ENCODE assay signal across 8 mouse cellular contexts in genomic region chr3:152192238-152192931, GRCm38 (mm10). TPM values are rescaled to one million over a fixed set of nuclear protein-coding genes. Genes with fewer than 3 reads are reported as not detected.
DNase-seq lines count a peak whose midpoint lies in the region; ATAC-seq and TF ChIP-seq lines count a peak whose summit lies in the region.

No protein-coding gene starts in this region.

- no peaks in the 10 kb centered on the region for H3K36me3 ChIP-seq in kidney, adult 2 months (ENCODE audit: control insufficient read depth, insufficient read depth, low read length)
- H3K36me3 ChIP-seq in embryonic facial prominence, embryonic 11.5 days (replicated peaks; ENCODE audit: control insufficient read depth, insufficient read depth, low read depth, low read length) = no peaks in the 10 kb centered on the region
- no peaks in the 10 kb centered on the region for H3K36me3 ChIP-seq in hindbrain, embryonic 12.5 days
- 0 out of 2 replicates have a peak, but pooled peaks cover 2% of the 10 kb centered on the region for H3K36me3 ChIP-seq in liver, embryonic 16.5 days (ENCODE audit: control insufficient read depth, insufficient read depth)
- H3K36me3 ChIP-seq in small intestine, adult 2 months (ENCODE audit: control insufficient read depth, insufficient read depth, low read length) = no peaks in the 10 kb centered on the region

- peak overlapping the region; percentile 37 for H3K4me3 ChIP-seq in kidney, adult 2 months (ENCODE audit: insufficient read depth, low read depth, low read length)
- peak overlapping the region; percentile 34 for H3K4me3 ChIP-seq in embryonic facial prominence, embryonic 11.5 days (ENCODE audit: low read depth, low read length)
- H3K4me3 ChIP-seq in hindbrain, embryonic 12.5 days = peak overlapping the region; percentile 29
- peak overlapping the region; percentile 73 for H3K4me3 ChIP-seq in liver, embryonic 16.5 days (ENCODE audit: low read depth, low read length)
- H3K4me3 ChIP-seq in small intestine, adult 2 months (ENCODE audit: low read depth, low read length) = no peak overlapping the region; the same call in 1 of the 2 replicates

- peak overlapping the region; percentile 42; the same call in 1 of the 2 replicates for H3K9ac ChIP-seq in embryonic facial prominence, embryonic 11.5 days (replicated peaks; ENCODE audit: low read length)
- 0 out of 2 replicates have a peak overlapping the region, but pooled peaks have one; percentile 18 for H3K9ac ChIP-seq in hindbrain, embryonic 12.5 days
- H3K9ac ChIP-seq in liver, embryonic 16.5 days (ENCODE audit: low read depth, low read length) = peak overlapping the region; percentile 74

- ATAC-seq in embryonic facial prominence, embryonic 11.5 days (replicated peaks; ENCODE audit: insufficient number of reproducible peaks, low FRiP score, low TSS enrichment, low read depth) = no peak
- no peak for ATAC-seq in hindbrain, embryonic 12.5 days (ENCODE audit: low FRiP score)
- no peak for ATAC-seq in liver, embryonic 16.5 days (ENCODE audit: low read depth)

- WGBS in kidney, adult 2 months = under 1% methylated on average over 11 of the region's 11 CpGs
- WGBS in embryonic facial prominence, embryonic 11.5 days = 43% methylated on average over 9 of the region's 11 CpGs
- WGBS in hindbrain, embryonic 12.5 days = 54% methylated on average over 11 of the region's 11 CpGs
- WGBS in liver, embryonic 16.5 days (ENCODE audit: insufficient replicate concordance) = 5% methylated on average over 11 of the region's 11 CpGs
- 2% methylated on average over 11 of the region's 11 CpGs for WGBS in small intestine, adult 2 months

- H3K4me1 ChIP-seq in kidney, adult 2 months (ENCODE audit: control insufficient read depth, insufficient read depth, low read length) = peaks cover 14% of the 10 kb centered on the region
- H3K4me1 ChIP-seq in embryonic facial prominence, embryonic 11.5 days (ENCODE audit: control insufficient read depth, insufficient read depth, low read length) = no peaks in the 10 kb centered on the region
- peaks cover 12% of the 10 kb centered on the region for H3K4me1 ChIP-seq in hindbrain, embryonic 12.5 days
- H3K4me1 ChIP-seq in liver, embryonic 16.5 days (ENCODE audit: control insufficient read depth, low read depth, low read length) = peaks cover 17% of the 10 kb centered on the region
- H3K4me1 ChIP-seq in small intestine, adult 2 months (ENCODE audit: control insufficient read depth, insufficient read depth, insufficient read length, low read length) = no peaks in the 10 kb centered on the region; the same call in 1 of the 2 replicates

- H3K9me3 ChIP-seq in embryonic facial prominence, embryonic 11.5 days (replicated peaks; ENCODE audit: control insufficient read depth, low read length) = no peaks in the 10 kb centered on the region
- no peaks in the 10 kb centered on the region for H3K9me3 ChIP-seq in hindbrain, embryonic 12.5 days (replicated peaks)
- H3K9me3 ChIP-seq in liver, embryonic 16.5 days (replicated peaks; ENCODE audit: control insufficient read depth, low read length) = no peaks in the 10 kb centered on the region

- DNase-seq in kidney, adult 2 months = peak; percentile 90
- no peak for DNase-seq in kidney, postnatal 25 days
- DNase-seq in embryonic facial prominence, embryonic 11.5 days (ENCODE audit: low spot score) = peak; percentile 62
- no peak for DNase-seq in thymus, postnatal 14 days
- DNase-seq in urinary bladder, postnatal 14 days (ENCODE audit: low spot score) = no peak

- peak overlapping the region; percentile 52 for H3K4me2 ChIP-seq in embryonic facial prominence, embryonic 11.5 days (ENCODE audit: low read depth, low read length)
- H3K4me2 ChIP-seq in hindbrain, embryonic 12.5 days (replicated peaks) = peak overlapping the region; percentile 51
- H3K4me2 ChIP-seq in liver, embryonic 16.5 days (ENCODE audit: low read depth, low read length) = peak overlapping the region; percentile 54

- H3K27ac ChIP-seq in kidney, adult 2 months (ENCODE audit: insufficient read depth, low read depth, low read length) = peak overlapping the region; percentile 93
- no peak overlapping the region for H3K27ac ChIP-seq in embryonic facial prominence, embryonic 11.5 days (replicated peaks; ENCODE audit: low read depth, low read length)
- H3K27ac ChIP-seq in hindbrain, embryonic 12.5 days = 0 out of 2 replicates have a peak overlapping the region, but pooled peaks have one; percentile 17
- peak overlapping the region; percentile 74 for H3K27ac ChIP-seq in liver, embryonic 16.5 days (ENCODE audit: low read length)
- H3K27ac ChIP-seq in small intestine, adult 2 months (ENCODE audit: insufficient read depth, low read depth, low read length) = peak overlapping the region; percentile 54

- no peak for TF ChIP-seq CTCF in kidney, adult 2 months (conservative IDR thresholded peaks at IDR 0.05; ENCODE audit: insufficient read depth, insufficient read length, low read depth, low read length)
- TF ChIP-seq CTCF in small intestine, adult 2 months (IDR thresholded peaks at IDR 0.05; ENCODE audit: extremely low read depth, insufficient read length, insufficient replicate concordance, low read depth, low read length) = no peak

- TF ChIP-seq POLR2A in kidney, adult 2 months (IDR thresholded peaks at IDR 0.05; ENCODE audit: low read depth, low read length) = no peak
- TF ChIP-seq POLR2A in small intestine, adult 2 months (IDR thresholded peaks at IDR 0.05; ENCODE audit: low read depth, low read length) = no peak

- H3K27me3 ChIP-seq in kidney, adult 2 months (replicated peaks; ENCODE audit: control insufficient read depth, insufficient read depth, low read length) = no peaks in the 10 kb centered on the region
- no peaks in the 10 kb centered on the region for H3K27me3 ChIP-seq in embryonic facial prominence, embryonic 11.5 days (ENCODE audit: control insufficient read depth, insufficient read depth, low read length)
- no peaks in the 10 kb centered on the region for H3K27me3 ChIP-seq in hindbrain, embryonic 12.5 days
- H3K27me3 ChIP-seq in liver, embryonic 16.5 days (ENCODE audit: control insufficient read depth, insufficient read depth, low read depth, low read length) = no peaks in the 10 kb centered on the region
- no peaks in the 10 kb centered on the region for H3K27me3 ChIP-seq in small intestine, adult 2 months (ENCODE audit: control insufficient read depth, insufficient read depth, low read length)

RNA-seq across cellular contexts. Expression of gene Dnajb4, which starts 17.7 kb away (rescaled TPM):
- polyA plus RNA-seq in kidney, adult 2 months (2012; rRNA removed) = 5.5 and 9.8 TPM in 2 replicates
- polyA plus RNA-seq in embryonic facial prominence, embryonic 11.5 days (2014; fragmentation: Nextera tagmentation; extraction: Ambion mirVana) = 31.1 and 32.6 TPM in 2 replicates
- 32.3 and 32.9 TPM in 2 replicates for polyA plus RNA-seq in hindbrain, embryonic 12.5 days (2016; fragmentation: Nextera tagmentation; extraction: Ambion mirVana)
- 37.1 and 39.3 TPM in 2 replicates for polyA plus RNA-seq in liver, embryonic 16.5 days (2015; fragmentation: Nextera tagmentation; extraction: Ambion mirVana)
- 0.48 and 1.4 TPM in 2 replicates for polyA plus RNA-seq in small intestine, adult 2 months (2012; rRNA removed)

RNA-seq across cellular contexts. Expression of gene Fubp1, which starts 17.8 kb away (rescaled TPM):
- 40.8 and 49.0 TPM in 2 replicates for polyA plus RNA-seq in kidney, adult 2 months (2012; rRNA removed)
- polyA plus RNA-seq in embryonic facial prominence, embryonic 11.5 days (2014; fragmentation: Nextera tagmentation; extraction: Ambion mirVana) = 419 and 482 TPM in 2 replicates
- 359 and 362 TPM in 2 replicates for polyA plus RNA-seq in hindbrain, embryonic 12.5 days (2016; fragmentation: Nextera tagmentation; extraction: Ambion mirVana)
- 53.0 and 58.0 TPM in 2 replicates for polyA plus RNA-seq in liver, embryonic 16.5 days (2015; fragmentation: Nextera tagmentation; extraction: Ambion mirVana)
- 9.3 and 18.4 TPM in 2 replicates for polyA plus RNA-seq in small intestine, adult 2 months (2012; rRNA removed)

RNA-seq across cellular contexts. Expression of gene Gipc2, which starts 26.4 kb away (rescaled TPM):
- polyA plus RNA-seq in kidney, adult 2 months (2012; rRNA removed) = 109 and 146 TPM in 2 replicates
- polyA plus RNA-seq in embryonic facial prominence, embryonic 11.5 days (2014; fragmentation: Nextera tagmentation; extraction: Ambion mirVana) = 4.2 TPM in 2 replicates
- 2.6 and 3.3 TPM in 2 replicates for polyA plus RNA-seq in hindbrain, embryonic 12.5 days (2016; fragmentation: Nextera tagmentation; extraction: Ambion mirVana)
- 17.8 and 19.7 TPM in 2 replicates for polyA plus RNA-seq in liver, embryonic 16.5 days (2015; fragmentation: Nextera tagmentation; extraction: Ambion mirVana)
- 52.0 and 121 TPM in 2 replicates for polyA plus RNA-seq in small intestine, adult 2 months (2012; rRNA removed)

Comparison
In these comparisons a context has a peak if more than half of its experiments do, and no peak if none do; other contexts are left out.
1. DNase-seq: peak in kidney, adult 2 months (single experiment) and embryonic facial prominence, embryonic 11.5 days (single experiment); none in kidney, postnatal 25 days (0 of 2), thymus, postnatal 14 days (single experiment) and urinary bladder, postnatal 14 days (single experiment).
2. H3K9ac ChIP-seq: peak in every context shown above with its lines; median percentile 74 in liver, embryonic 16.5 days; 42 in embryonic facial prominence, embryonic 11.5 days; 18 in hindbrain, embryonic 12.5 days.
3. Peak in every context shown above with its lines, with median percentiles within 50 percentile points of each other: H3K4me2 ChIP-seq.